Mouse (Mus musculus) C2C12 (cell line): ENCODE data around the gene 2610028H24Rik. TPM values are rescaled to one million over a fixed set of nuclear protein-coding genes. Genes with fewer than 3 reads are reported as not detected.

Experiments
- H3K27me3 ChIP-seq: one replicate; pipeline ENCODE4 v1.6.1; 2011; ENCODE audit not compliant: control insufficient read depth, insufficient read depth, insufficient read length
- H3K36me3 ChIP-seq: one replicate; pipeline ENCODE4 v1.6.1; 2011; ENCODE audit not compliant: control insufficient read depth, insufficient read depth
- H3K4me3 ChIP-seq: one replicate; pipeline ENCODE4 v1.5.1; 2011; ENCODE audit warnings: mild to moderate bottlenecking, control low read depth; ENCODE audit not compliant: poor library complexity, insufficient read depth, severe bottlenecking
- H3K79me2 ChIP-seq: one replicate; pipeline ENCODE4 v1.6.1; 2011; ENCODE audit not compliant: control insufficient read depth, insufficient read depth
- H3K79me3 ChIP-seq: one replicate; pipeline ENCODE4 v1.6.1; 2011; ENCODE audit warnings: low read depth, control low read depth
- H3ac ChIP-seq: one replicate; pipeline ENCODE3; 2011; ENCODE audit warnings: low read depth; ENCODE audit not compliant: control insufficient read depth, insufficient read length
- CEBPB ChIP-seq: IDR thresholded peaks from one replicate; pipeline ENCODE4 v1.6.1; 2011; ENCODE audit warnings: low read depth, mild to moderate bottlenecking, control low read depth, moderate library complexity
- CTCF ChIP-seq: IDR thresholded peaks from one replicate; pipeline ENCODE4 v1.5.1; 2011; ENCODE audit not compliant: control insufficient read depth, insufficient read depth, insufficient read length
- FOSL1 ChIP-seq: IDR thresholded peaks from one replicate; pipeline ENCODE4 v1.8.0; 2011; ENCODE audit warnings: mild to moderate bottlenecking, low read length; ENCODE audit not compliant: poor library complexity, insufficient read depth, severe bottlenecking
- MAX ChIP-seq: IDR thresholded peaks from one replicate; pipeline ENCODE4 v1.6.1; 2011; ENCODE audit warnings: mild to moderate bottlenecking, control low read depth
- MYOD1 ChIP-seq: IDR thresholded peaks from one replicate; pipeline ENCODE4 v1.6.1; 2011; ENCODE audit warnings: low read depth; ENCODE audit not compliant: control insufficient read depth, insufficient read length
- MYOG ChIP-seq: IDR thresholded peaks from one replicate; pipeline ENCODE4 v1.6.1; 2011; ENCODE audit not compliant: control insufficient read depth, insufficient read length; ENCODE audit errors: extremely low read depth
- USF1 ChIP-seq: IDR thresholded peaks from one replicate; pipeline ENCODE4 v1.6.1; 2011; ENCODE audit warnings: low read depth, mild to moderate bottlenecking, control low read depth, moderate library complexity
- polyA plus RNA-seq: library from polyadenylated mRNA; unstranded; fragments of >200 nt; fragmentation: generic; extraction: Trizol; gene quantifications from one replicate; pipeline ENCODE4 v1.2.1, GENCODE M21; 2012; ENCODE audit warnings: missing spikeins

2610028H24Rik gene
- polyA plus RNA-seq, 1 experiment = not detected

DNA sequence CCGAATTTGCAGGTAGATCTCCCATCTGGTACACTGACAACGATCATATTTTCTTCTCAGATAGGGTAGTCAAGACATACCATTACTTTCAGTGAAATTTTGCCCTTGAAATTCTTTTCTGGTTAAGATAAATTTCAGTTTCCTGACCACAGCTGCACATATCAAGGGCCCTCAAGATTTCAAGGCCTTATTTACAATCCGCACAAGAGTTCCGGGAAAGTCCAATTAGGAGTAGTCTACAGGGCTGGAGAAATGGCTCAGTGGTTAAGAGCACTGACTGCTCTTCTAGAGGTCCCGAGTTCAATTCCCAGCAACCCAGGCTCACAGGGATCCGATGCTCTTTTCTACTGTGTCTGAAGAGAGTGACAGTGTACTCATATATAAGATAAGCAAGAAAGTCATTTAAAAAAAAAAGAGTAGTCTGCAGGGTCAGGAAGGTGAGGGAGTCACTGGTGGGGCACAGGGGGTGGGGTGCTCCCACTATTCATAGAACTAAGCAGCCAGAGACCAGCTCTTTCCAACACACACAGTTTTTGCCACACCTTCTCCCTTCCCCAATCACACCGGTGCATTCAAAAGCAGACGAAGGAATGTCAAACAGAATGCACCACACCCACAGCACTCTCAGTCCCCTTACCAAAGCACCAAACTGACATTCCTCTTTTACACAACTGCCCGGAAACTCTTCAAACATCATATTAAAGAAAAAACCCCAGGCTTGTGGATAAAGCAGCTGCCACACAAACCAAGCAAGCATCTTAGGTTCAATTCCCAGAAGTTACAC, 9.6 kb upstream of the 2610028H24Rik start:
- Histone ChIP-seq H3K79me2 (peaks cover 46% of the 10 kb centered on the region), H3K36me3 (peaks cover 59% of the 10 kb centered on the region), H3K4me3 (no peak overlapping the region)

GRCm38 (mm10) chr10:76440281-76440680, 8.6 kb upstream of the 2610028H24Rik start, which contains the start of gene AC141477.1:
Gene AC141477.1, minus strand, starts transcription at chr10:76440444.
- no peak within 1 kb of the TSS for H3K4me3 ChIP-seq

More for the DNA sequence above, 9.6 kb upstream of the 2610028H24Rik start:
- no peak for TF ChIP-seq USF1
- TF ChIP-seq FOSL1 = no peak
- no peak for TF ChIP-seq CEBPB
- no peak for TF ChIP-seq MAX
- TF ChIP-seq MYOD1 = no peak
- TF ChIP-seq MYOG = no peak
- no peak for TF ChIP-seq CTCF
- Histone ChIP-seq H3ac (no peak overlapping the region), H3K27me3 (no peaks in the 10 kb centered on the region), H3K79me3 (peaks cover 30% of the 10 kb centered on the region)

DNA sequence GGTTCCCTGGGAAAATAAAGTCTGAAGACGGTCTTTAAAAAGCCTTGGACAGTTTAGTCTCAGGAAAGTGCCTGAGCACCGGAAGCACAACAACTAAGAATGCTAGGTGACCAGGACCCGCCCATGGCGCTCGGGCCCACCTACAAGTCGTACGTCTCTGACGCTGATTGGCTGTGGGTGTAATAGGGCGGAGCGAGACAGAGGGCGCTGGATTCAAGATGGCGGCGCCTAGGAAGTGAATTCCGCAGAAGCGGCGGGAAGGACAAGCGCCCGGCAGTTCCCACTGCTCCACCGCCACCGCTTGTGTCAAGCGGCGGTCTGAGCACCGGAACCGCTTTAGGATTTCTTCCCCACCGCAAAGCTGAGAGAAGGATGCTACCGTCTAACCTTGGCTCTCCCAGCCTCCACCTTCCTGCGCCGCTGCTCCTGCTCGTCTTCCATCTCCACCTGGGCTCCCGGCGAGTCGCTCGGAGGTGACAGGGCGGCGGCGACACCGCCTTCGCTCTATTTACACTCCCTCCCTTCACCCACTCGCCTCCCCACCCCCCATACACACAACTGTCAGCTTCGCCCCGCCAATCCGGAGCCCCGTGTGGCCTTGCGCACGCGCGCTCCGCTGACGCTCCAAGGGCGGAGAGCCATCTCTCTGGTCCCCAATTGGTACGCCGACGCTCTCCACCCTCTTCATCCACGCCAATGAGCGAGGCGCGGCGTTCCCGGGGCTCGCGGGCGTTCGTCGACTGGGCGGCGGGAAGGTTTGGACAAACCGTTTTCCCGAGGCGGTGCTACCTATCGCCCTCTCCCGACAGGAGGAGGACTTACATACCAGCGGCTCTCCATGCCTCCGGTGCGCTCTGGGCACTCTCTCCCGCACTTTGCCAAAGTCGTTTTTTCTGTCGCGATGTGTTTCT, 6.4 kb upstream of the 2610028H24Rik start, which contains the start of gene Pcnt:
Gene Pcnt, minus strand, starts transcription at position 609 of the 911 bp plus-strand sequence.
- H3K4me3 ChIP-seq = peak within 1 kb of the TSS; percentile 98
- H3K79me3 ChIP-seq = peaks cover 30% of the 10 kb centered on the region
- peak within 1 kb of the TSS; percentile 96 for H3ac ChIP-seq
- H3K27me3 ChIP-seq = no peaks in the 10 kb centered on the region
- no peak for TF ChIP-seq MYOG
- TF ChIP-seq CTCF = peak; percentile 74
- peak; percentile 58 for TF ChIP-seq MAX
- no peak for TF ChIP-seq MYOD1
- TF ChIP-seq CEBPB = no peak
- H3K36me3 ChIP-seq = peaks cover 28% of the 10 kb centered on the region
- peaks cover 45% of the 10 kb centered on the region for H3K79me2 ChIP-seq

More at GRCm38 (mm10) chr10:76440281-76440680, 8.6 kb upstream of the 2610028H24Rik start, which contains the start of gene AC141477.1:
- Histone ChIP-seq H3K79me3 (peaks cover 30% of the 10 kb centered on the region), H3K79me2 (peaks cover 46% of the 10 kb centered on the region), H3K27me3 (no peaks in the 10 kb centered on the region), H3K36me3 (peaks cover 49% of the 10 kb centered on the region), H3ac (no peak within 1 kb of the TSS)
- no peak for TF ChIP-seq USF1

DNA sequence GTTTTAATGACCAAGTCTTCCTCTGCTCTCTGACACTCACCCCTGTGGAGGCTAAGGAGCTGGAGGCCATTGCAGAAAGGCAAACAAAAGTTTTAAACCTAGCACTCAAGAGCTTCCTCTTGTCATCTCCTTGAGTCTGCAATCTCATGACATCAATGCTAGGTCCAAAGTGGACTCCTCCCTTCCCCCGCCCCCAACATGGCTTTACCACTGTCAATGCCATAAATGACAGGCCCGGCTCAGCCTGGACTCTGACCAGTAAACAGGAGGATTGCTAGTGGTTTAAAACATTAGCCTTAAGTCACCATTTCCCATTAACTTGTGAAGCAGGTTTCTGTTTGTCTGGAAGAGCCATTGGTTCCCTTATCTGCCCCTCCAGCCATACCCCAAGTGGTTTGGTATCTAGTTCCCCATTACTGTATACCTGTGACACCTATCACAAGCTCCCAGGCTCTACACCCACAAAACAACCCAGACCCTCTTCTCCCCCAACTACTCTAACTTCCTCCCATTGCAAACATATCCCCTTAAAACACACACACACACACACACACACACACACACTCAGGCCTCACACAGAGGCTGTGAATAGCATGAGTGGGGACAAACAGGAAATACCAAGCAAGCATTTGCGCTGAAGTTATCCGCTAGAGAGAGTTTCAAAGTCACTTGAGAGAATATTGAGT, 2.7 kb upstream of the 2610028H24Rik start:
- Histone ChIP-seq H3K4me3 (no peak overlapping the region), H3ac (no peak overlapping the region), H3K36me3 (no peaks in the 10 kb centered on the region), H3K27me3 (peaks cover 4% of the 10 kb centered on the region), H3K79me3 (peaks cover 8% of the 10 kb centered on the region), H3K79me2 (peaks cover 11% of the 10 kb centered on the region)
- no peak for TF ChIP-seq MYOG
- no peak for TF ChIP-seq CTCF
- no peak for TF ChIP-seq USF1
- no peak for TF ChIP-seq MAX
- TF ChIP-seq MYOD1 = no peak
- no peak for TF ChIP-seq CEBPB
- TF ChIP-seq FOSL1 = no peak

DNA sequence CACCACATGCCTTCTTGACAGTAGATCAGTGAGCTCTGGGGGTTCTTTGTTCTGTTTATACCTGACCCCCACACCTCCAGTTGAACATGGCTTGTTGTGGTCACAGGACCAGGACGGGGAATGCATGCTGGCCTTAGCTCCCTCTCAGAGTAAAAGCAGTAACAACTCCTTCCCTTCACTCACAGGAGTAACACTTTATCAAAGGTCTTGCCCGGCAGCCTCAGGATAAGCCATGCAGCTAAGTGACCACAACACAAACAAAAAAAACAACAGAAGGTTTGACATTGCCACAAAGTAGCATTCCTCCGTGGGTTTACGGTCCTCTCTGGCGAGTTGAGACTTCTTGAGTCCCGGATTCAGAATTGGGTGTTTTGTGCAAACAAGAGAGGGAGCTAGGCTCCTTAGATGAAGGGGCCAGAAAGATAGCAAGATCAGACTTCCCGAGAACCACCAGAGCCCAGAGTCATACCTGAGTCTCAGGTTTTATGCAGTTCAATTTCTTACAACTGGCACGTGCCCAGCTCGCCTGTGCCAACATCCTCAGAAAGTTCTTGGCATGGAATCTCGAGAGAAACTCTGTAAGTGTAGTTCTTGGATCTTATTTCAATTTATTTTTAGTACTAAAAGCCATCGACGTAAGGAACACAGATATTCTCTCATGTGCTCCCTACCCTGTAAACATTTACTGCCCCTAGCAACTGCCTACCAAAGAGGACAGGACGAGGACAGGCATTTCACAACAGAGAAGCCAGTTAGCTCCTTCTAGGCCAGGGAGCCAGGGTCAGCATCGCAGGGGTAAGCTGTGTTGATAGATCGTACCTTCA, 1.3 kb upstream of the 2610028H24Rik start:
- Histone ChIP-seq H3ac (no peak overlapping the region), H3K27me3 (peaks cover 4% of the 10 kb centered on the region), H3K36me3 (no peaks in the 10 kb centered on the region), H3K4me3 (no peak overlapping the region), H3K79me2 (no peaks in the 10 kb centered on the region), H3K79me3 (no peaks in the 10 kb centered on the region)
- no peak for TF ChIP-seq FOSL1
- TF ChIP-seq CTCF = no peak
- TF ChIP-seq CEBPB = no peak
- no peak for TF ChIP-seq MYOD1
- TF ChIP-seq USF1 = no peak
- no peak for TF ChIP-seq MYOG
- no peak for TF ChIP-seq MAX
